Mouse (Mus musculus) embryo, embryonic 11 days (tissue): ENCODE data around the gene Olfr1496.
"Not testable (repeated sequence)": the region's sequence is repeated elsewhere in the genome, so short reads cannot be mapped to it uniquely, and the experiment has no call there.

Source experiments
- DNase-seq: peaks from one replicate; pipeline ENCODE4 v3.0.0-alpha.2; 2015

Olfr1496 gene

DNA sequence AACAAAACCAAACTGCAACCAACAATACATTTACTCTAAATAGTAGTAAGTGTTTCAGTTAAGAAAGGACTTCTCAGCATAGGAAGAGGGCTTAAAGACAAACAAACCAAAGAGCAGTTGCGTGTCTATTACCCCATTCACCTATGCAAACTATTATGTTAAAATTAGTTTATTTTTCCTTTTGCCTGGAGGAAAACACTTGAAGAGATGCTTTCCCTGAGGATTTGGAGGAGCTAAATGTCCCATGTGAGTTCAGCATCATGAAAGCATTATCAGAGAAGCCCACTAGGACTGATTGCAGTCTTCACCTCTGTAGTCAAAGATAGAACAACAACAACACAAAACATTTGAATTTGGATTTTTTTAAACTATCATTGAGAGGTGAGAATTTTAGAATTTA, at the start of gene Olfr1496:
Gene Olfr1496, plus strand, starts transcription at position 301 of the 400 bp plus-strand sequence.
- DNase-seq, result no peak

DNA sequence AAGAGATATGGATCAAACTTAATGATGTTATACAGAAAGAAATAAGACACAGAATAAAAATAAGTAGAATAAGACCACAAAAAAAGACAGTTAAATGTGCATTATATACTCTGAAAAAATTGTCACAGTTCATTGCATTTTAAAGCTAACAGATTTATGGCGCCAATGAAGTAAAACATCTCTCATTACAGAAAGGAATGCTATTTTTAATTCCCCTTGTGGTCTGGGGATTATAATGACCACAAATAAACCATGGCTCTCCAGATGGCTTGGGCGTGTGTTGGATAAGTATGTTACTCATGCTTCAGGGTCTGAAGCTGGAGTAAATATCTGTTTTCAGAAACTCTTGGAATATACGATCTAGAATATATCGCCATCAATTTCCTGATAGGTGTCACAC, 38.2 kb upstream of the Olfr1496 start, which contains the start of gene Olfr1494:
Gene Olfr1494, plus strand, starts transcription at position 301 of the 400 bp plus-strand sequence.
- no peak for DNase-seq

DNA sequence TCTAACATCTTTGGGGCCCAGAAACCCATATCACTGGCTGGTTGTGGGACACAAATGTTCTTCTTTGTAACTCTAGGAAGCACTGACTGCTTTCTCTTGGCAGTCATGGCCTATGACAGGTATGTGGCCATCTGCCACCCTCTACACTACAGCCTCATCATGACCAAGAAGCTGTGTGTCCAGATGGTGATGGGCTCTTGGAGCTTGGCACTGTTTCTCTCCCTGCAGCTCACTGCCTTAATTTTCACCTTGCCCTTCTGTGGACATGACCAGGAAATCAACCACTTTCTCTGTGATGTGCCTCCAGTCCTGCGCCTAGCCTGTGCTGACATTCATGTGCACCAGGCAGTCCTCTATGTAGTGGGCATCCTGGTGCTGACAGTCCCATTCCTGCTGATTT, 28.3 kb upstream of the Olfr1496 start:
- DNase-seq, result no peak

DNA sequence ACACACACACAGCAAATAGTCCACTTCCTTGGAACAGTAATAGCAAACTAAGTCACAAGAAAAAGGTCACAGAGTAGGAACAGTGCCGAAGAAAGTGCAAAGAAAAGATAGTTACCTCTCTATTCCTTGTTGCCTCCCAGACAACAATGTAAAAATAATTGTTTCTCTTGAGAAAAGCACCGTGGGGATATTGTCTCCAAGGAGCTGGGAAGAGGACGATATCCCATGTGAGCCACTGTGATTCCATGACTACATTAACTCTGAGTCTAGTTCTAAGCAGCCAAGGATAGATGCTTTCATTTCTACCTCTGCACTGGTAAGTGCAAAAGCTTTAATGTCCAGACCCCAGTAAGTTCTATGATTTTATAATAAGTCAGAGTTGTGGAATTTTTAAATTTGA, 13.4 kb upstream of the Olfr1496 start, which contains the start of gene Olfr1495:
Gene Olfr1495, plus strand, starts transcription at position 301 of the 400 bp plus-strand sequence.
- no peak for DNase-seq

DNA sequence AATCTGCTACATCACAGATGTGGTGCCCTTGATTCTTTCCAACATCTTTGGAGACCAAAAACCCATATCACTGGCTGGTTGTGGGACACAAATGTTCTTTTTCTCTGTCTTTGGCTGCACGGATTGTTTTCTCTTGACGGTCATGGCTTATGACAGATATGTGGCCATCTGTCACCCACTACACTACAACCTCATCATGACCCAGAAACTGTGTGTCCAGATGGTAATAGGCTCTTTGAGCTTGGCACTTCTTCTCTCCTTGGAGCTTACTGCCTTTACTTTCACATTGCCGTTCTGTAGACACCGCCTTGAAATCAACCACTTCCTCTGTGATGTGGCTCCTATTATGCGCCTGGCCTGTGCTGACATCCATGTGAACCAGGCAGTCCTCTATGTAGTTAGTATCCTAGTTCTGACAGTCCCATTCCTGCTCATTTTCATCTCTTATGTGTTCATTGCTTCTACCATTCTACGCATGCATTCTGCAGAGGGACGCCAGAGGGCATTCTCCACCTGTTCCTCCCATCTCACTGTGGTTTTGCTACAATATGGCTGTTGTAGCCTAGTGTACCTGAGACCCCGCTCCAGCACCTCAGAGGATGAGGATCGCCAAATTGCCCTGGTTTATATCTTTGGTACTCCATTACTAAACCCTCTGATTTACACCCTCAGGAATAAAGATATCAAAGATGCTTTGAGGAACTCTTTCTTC, 9.0 kb upstream of the Olfr1496 start:
- no peak for DNase-seq

DNA sequence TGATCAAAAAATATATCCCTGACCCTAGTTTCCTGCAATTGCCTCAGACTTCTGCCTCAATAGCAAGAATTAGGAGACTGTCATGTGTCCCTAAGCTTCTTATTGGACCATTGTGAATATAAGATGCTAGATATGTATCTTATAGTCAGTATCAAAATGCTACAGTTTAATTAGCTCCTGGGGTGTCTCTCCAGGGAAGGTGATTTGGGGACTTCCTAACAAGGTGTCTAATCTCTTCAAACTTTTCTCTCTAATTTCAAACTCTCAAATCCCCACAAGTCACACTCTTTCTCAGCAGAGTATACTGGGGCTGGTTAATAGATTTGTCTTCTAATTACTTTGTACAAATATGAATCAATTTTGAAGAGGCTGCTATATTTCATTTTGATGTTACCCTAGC, 20.4 kb downstream of the Olfr1496 start, which contains the start of gene Olfr1497:
Gene Olfr1497, minus strand, starts transcription at position 101 of the 400 bp plus-strand sequence.
- no peak for DNase-seq

DNA sequence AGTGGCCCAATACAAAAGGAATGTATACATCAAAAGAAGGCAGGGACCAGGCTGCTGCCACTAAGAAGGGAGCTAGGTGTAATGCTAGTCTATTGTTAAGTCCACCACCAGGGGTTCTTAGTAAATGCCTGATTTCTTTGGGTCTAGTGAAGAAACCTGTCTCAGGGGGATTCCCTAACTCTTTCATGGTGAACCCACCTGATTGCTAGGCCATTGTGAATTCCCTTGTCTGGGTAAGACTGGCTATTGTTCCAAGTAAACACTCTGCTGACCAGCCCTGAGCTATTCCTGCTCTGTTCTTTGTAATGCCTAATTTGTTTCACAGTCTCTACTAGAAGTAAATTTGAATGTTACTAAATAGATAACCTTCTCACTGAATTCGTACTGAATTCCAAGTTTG, 27.8 kb downstream of the Olfr1496 start:
- DNase-seq, result not testable (repeated sequence)

DNA sequence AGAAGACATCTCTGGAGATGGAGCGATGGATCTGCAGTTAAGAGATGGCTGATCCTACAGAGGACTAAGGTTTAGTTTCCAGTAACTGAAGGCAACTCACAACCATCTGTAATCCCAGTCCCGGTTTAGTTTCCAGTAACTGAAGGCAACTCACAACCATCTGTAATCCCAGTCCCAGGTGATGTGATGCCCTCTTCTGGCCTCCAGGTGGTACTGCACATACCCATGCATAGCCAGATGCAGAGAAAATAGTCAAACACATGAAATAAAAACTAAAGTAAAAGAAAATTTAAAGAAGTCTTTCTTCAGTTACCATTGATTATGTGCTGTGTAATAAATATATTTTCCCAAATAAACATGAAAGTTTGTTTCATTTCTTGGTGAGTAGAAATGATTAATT, 35.1 kb downstream of the Olfr1496 start:
- DNase-seq, result peak; percentile 0

DNA sequence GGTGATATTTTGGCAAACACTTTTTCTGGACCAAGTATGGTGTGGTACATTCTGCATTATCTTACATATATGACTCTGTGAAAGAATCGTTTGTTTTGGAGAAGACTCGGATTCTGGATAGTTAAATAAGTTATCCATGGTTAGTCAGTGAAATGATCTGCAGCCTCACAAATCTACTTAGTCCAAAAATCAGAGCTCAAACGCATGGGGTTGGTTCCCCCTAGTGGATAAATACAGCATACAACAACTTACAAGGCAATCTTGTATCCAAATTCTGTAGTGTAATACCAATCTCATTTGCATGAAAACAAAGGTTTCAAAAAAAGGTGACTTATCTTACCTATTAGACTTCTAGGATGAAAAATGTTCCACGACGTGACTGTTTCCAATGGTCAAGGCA, 41.1 kb downstream of the Olfr1496 start:
- peak; percentile 17 for DNase-seq

DNA sequence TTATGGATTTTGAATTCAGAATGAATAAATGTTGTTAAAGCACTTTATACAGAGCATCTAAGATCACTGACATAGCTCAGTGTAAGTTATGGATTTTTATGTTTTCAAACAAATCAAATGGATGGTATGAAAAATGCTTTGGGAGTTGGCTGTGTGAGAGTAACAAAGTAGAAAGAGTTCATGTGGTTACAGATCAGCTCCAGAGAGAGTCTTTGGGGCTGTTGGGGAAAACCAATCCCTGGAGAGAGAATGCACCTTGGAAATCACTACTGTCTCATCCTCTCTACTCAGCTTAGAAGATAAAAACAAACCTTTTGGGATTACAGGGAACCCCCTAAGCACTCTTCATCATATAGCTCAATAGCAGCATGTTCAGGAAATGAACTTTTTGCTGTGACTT, 41.7 kb downstream of the Olfr1496 start, which contains the start of gene Olfr1499:
Gene Olfr1499, minus strand, starts transcription at position 101 of the 400 bp plus-strand sequence.
- DNase-seq, result no peak

DNA sequence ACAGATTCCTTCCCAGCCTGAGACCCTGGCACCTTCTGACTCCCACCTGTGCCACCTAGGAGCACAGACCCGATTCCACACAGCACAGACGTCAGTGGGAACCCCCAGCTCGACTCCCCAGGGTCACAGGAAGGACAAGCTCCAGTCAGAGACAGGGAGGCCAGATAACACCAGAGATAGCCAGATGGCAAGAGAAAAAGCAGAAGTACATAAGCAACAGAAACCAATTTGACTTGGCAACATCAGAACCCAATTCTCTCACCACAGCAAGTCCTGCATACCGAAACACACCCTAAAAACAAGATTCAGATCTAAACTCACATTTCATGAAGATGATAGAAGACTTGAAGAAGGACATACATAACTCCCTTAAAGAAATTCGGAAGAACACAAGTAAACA, 43.2 kb downstream of the Olfr1496 start:
- no peak for DNase-seq

DNA sequence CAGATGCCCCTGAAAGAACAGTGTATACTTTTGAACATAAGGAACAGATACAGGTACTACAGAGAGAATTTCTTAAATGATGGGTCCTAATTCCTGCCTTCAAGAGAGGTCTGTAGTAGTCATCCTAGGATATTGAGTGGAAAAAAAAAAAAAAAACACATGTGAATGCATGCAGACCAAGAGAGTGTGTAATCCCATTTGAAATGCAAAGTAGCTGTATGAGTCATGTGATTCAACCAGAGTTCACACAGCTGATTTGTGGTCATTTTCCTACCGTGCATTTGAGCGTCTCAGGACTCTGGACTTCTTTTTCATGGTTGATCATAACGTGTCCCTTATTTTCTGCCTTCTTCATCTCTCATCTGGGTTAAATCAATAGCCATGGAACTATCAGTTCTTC, 50.8 kb downstream of the Olfr1496 start:
- no peak for DNase-seq

DNA sequence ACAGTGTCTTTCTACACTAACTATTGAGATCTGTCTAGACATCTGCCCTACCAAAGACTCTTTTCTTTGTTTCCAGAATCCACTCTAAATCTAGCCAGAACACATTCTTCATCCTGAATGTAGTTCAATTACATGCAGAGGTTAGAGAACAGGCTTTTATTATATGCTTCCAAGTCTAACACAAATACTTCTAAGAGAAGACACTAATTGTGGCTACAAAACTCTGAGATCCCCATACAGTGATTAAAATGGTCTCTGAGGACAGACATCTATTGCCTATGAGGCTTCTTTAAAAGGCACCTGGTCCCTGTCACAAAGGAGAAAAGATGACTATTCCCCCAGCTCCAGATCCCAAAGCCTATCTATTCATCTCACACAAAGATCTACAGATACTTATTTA, 52.7 kb downstream of the Olfr1496 start, which contains the start of gene Olfr1500:
Gene Olfr1500, minus strand, starts transcription at position 101 of the 400 bp plus-strand sequence.
- no peak for DNase-seq
